Mouse (Mus musculus) frontal cortex, adult 2 months (tissue): Measurements from ENCODE around the gene Crot. TPM values are rescaled to one million over a fixed set of nuclear protein-coding genes. Genes with fewer than 3 reads are reported as not detected.
"Not testable (repeated sequence)": the region's sequence is repeated elsewhere in the genome, so short reads cannot be mapped to it uniquely, and the experiment has no call there.

ENCODE experiments used
- DNase-seq, 2 experiments: peaks; one replicate each; pipeline ENCODE4 v3.0.0; 2022; ENCODE audit warnings: low spot score in 1 of 2; ENCODE audit errors: extremely low spot score in 1 of 2
- polyA plus RNA-seq: library from polyadenylated mRNA; depleted of rRNA; stranded (reverse); fragments of >200 nt; gene quantifications from 2 replicates; pipeline ENCODE4 v1.2.3, GENCODE M21; 2012; rRNA removed

Gene Crot
- polyA plus RNA-seq, result 23.8 and 27.1 TPM in 2 replicates

GRCm38 (mm10) chr5:8996686-8997512, at the start of gene Crot:
Gene Crot (minus strand): TSS chr5:8997324.
- peak; percentile 85 to 92 for DNase-seq

GRCm38 (mm10) chr5:9045904-9046303, 48.8 kb upstream of the Crot start:
- DNase-seq, result no peak

- DNase-seq, result no peak
Measured at GRCm38 (mm10) chr5:9044821-9045220, 47.7 kb upstream of the Crot start.

- DNase-seq, result no peak
Measured at GRCm38 (mm10) chr5:9043582-9044267, 46.6 kb upstream of the Crot start.

- peak in 1 of 2 experiments; percentile 6 for DNase-seq
Measured at GRCm38 (mm10) chr5:9042721-9043416, 45.7 kb upstream of the Crot start.

GRCm38 (mm10) chr5:9040665-9041215, 43.6 kb upstream of the Crot start:
- DNase-seq, result no peak

GRCm38 (mm10) chr5:9039978-9040377, 42.9 kb upstream of the Crot start:
- no peak for DNase-seq

- no peak for DNase-seq
Measured at GRCm38 (mm10) chr5:9037292-9037691, 40.2 kb upstream of the Crot start.

GRCm38 (mm10) chr5:9035457-9035856, 38.3 kb upstream of the Crot start:
- DNase-seq, result no peak

GRCm38 (mm10) chr5:9034535-9034934, 37.4 kb upstream of the Crot start:
- DNase-seq, result no peak

GRCm38 (mm10) chr5:9033843-9034242, 36.7 kb upstream of the Crot start:
- DNase-seq, result no peak

- no peak for DNase-seq
Measured at GRCm38 (mm10) chr5:9032641-9033040, 35.5 kb upstream of the Crot start.

- DNase-seq, result no peak
Measured at GRCm38 (mm10) chr5:9032101-9032590, 35.0 kb upstream of the Crot start.

GRCm38 (mm10) chr5:9028266-9028841, 31.2 kb upstream of the Crot start:
- DNase-seq, result no peak

GRCm38 (mm10) chr5:9015352-9015751, 18.2 kb upstream of the Crot start:
- DNase-seq, result peak; percentile 7 to 34

- DNase-seq, result no peak
Measured at GRCm38 (mm10) chr5:9014774-9015173, 17.6 kb upstream of the Crot start.

- no peak for DNase-seq
Measured at GRCm38 (mm10) chr5:9011374-9011773, 14.2 kb upstream of the Crot start.

- DNase-seq, result no peak
Measured at GRCm38 (mm10) chr5:9010166-9010565, 13.0 kb upstream of the Crot start.

- not testable (repeated sequence) for DNase-seq
Measured at GRCm38 (mm10) chr5:9006585-9006984, 9.5 kb upstream of the Crot start.

GRCm38 (mm10) chr5:9000006-9000405, 2.9 kb upstream of the Crot start:
- DNase-seq, result not testable (repeated sequence)
